Mouse (Mus musculus): ENCODE results near the gene Lurap1. TPM values are rescaled to one million over a fixed set of nuclear protein-coding genes. Genes with fewer than 3 reads are reported as not detected.

Lurap1 gene
- polyA plus RNA-seq, 1 experiment = 14.2 TPM

DNA sequence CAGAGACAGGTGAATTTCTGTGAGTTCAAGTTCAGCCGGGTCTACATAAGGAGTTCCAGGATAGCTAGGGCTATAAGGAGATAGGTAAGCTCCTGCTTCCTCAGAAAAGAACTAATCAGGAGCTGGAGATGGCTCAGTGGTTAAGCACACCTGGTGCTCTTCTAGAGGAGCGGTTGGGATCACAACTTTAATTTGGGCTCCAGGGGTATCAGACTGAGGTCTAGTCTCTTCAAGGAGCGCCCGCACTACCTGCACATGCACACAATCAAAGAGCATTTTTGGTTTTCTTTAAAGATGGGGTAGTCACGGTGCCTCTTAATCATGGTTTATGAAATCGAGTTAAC, 1.4 kb downstream of the Lurap1 start:
- peaks cover 4% of the 10 kb centered on the region for H3K4me1 ChIP-seq (ENCODE audit: control insufficient read depth, insufficient read depth, low read length)
- H3K27ac ChIP-seq (ENCODE audit: insufficient read depth, low read length) = peak overlapping the region; percentile 85
- no peak for TF ChIP-seq CTCF (IDR thresholded peaks at IDR 0.05; ENCODE audit: extremely low read depth, insufficient read depth, low read length)
- no peak for TF ChIP-seq POLR2A (IDR thresholded peaks at IDR 0.05; ENCODE audit: extremely low read depth, insufficient read depth, low read length)
- H3K4me3 ChIP-seq (ENCODE audit: insufficient read depth, low read length) = peak overlapping the region; percentile 79

DNA sequence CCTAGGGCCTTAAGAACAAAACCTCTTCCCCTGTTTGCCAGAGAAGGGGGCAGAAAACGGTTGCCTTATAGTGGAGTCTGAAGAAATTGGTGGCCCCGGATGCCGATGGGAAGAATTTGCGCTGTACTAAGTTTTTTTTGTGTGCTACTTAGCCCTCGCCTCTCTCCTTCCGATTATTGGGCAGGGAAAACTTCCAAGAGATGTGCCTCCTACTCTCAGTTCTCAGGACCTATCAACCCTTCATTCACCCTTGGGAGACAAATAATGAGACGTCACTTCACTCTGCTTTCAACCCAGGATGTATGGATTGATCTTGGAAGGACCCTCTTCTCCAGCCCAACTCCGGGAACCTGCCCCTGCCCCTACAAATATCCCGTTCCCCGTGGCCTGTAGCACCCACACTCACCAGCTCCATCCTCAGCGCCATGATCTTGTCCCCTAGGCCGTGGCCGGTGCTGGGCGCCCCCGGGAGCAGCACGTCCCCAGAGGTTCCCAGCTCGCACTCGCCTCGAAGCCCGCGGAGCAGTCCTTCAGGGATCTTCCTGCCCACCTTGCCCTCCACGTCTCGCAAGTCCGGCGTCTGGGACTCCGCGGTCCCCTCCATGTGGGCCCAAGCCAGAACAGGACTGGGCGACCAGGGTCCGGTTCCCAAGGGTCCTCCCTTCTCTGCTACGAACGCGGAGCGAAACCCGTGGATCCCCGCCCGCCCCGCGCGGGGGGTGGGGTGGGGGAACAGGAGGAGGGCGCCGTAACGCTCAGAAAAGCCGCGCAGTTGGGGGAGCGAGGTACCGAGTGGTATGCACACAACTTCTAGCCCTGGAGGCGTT, 7.0 kb downstream of the Lurap1 start:
- Histone ChIP-seq H3K4me3 (ENCODE audit: insufficient read depth, low read length) (peak overlapping the region; percentile 88), H3K4me1 (ENCODE audit: control insufficient read depth, insufficient read depth, low read length) (peaks cover 1% of the 10 kb centered on the region; the same call in 1 of the 2 replicates), H3K27ac (ENCODE audit: insufficient read depth, low read length) (peak overlapping the region; percentile 56)
- no peak for TF ChIP-seq CTCF (IDR thresholded peaks at IDR 0.05; ENCODE audit: extremely low read depth, insufficient read depth, low read length)
- TF ChIP-seq POLR2A (IDR thresholded peaks at IDR 0.05; ENCODE audit: extremely low read depth, insufficient read depth, low read length) = 0 out of 2 replicates have a peak, but pooled peaks have one; percentile 42

DNA sequence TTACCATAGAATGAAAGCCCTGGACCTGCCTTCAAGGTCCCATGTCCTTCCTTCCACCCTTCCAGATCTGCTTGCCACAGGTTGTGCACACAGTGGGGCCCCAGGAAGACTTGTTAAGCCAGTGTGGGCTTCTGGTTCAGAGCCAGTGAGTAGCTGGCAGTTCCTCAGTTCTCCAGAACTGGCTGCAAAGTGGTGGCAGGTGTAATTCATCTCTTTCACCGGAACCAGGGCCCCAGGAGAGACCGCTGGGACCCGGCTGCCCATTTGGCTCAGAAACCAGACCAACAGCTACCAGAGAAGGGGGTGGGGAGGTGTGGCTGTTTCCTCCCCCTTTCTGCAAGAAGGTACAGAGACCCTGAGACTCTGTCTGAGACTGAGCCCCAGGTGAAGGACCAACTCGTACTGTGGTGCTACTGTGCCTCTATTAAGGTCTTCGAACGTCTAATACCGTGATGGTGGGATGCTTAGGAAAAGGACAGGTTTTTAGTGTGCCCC, 7.8 kb downstream of the Lurap1 start:
- Histone ChIP-seq H3K27ac (ENCODE audit: insufficient read depth, low read length) (no peak overlapping the region), H3K4me1 (ENCODE audit: control insufficient read depth, insufficient read depth, low read length) (peaks cover 1% of the 10 kb centered on the region; the same call in 1 of the 2 replicates), H3K4me3 (ENCODE audit: insufficient read depth, low read length) (peak overlapping the region; percentile 88)
- TF ChIP-seq CTCF (IDR thresholded peaks at IDR 0.05; ENCODE audit: extremely low read depth, insufficient read depth, low read length) = no peak
- no peak for TF ChIP-seq POLR2A (IDR thresholded peaks at IDR 0.05; ENCODE audit: extremely low read depth, insufficient read depth, low read length)

DNA sequence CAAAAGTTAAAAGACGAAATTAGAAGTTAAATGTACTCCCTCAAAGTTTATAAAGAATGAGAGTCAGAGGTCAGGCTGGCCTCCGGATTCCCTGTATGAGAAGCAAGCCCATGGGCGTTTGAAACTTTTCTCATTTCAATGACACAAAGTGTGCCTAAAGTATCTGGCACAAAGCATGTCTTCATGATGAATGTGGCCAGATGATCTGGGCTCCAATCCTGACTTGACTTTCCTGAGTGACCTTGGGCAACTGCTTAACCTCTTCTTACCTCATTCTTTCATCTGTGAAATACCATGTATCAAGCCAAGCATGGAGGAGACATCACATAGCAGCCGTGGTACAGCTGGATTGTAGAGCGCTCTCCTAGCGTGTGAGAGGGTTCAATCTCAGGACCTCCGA, 8.9 kb downstream of the Lurap1 start:
- TF ChIP-seq POLR2A (IDR thresholded peaks at IDR 0.05; ENCODE audit: extremely low read depth, insufficient read depth, low read length) (no peak), CTCF (IDR thresholded peaks at IDR 0.05; ENCODE audit: extremely low read depth, insufficient read depth, low read length) (no peak)
- Histone ChIP-seq H3K4me1 (ENCODE audit: control insufficient read depth, insufficient read depth, low read length) (peaks cover 1% of the 10 kb centered on the region; the same call in 1 of the 2 replicates), H3K4me3 (ENCODE audit: insufficient read depth, low read length) (no peak overlapping the region; the same call in 1 of the 2 replicates), H3K27ac (ENCODE audit: insufficient read depth, low read length) (peak overlapping the region; percentile 35; the same call in 1 of the 2 replicates)

DNA sequence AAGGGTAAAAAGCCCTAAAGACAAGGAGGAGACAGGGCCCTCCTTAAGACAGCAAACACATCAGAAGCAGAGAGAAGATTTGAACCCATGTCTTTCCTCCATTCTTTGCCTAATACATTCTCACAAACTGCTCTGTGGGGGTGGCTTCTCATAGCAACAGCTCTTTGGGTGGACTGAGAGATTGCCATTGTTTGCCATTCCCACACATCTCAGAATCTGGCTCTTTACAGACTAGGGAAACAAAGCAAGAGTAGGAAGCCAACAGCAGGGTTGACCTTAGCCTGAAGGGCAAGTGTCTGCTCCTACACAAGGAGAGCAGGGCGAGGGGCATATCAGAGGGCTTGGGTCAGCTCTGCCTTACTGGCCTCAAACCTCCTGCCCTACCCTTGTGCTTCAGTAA, 9.4 kb downstream of the Lurap1 start:
- TF ChIP-seq CTCF (IDR thresholded peaks at IDR 0.05; ENCODE audit: extremely low read depth, insufficient read depth, low read length) (no peak), POLR2A (IDR thresholded peaks at IDR 0.05; ENCODE audit: extremely low read depth, insufficient read depth, low read length) (no peak)
- Histone ChIP-seq H3K27ac (ENCODE audit: insufficient read depth, low read length) (peak overlapping the region; percentile 35; the same call in 1 of the 2 replicates), H3K4me1 (ENCODE audit: control insufficient read depth, insufficient read depth, low read length) (peaks cover 1% of the 10 kb centered on the region; the same call in 1 of the 2 replicates), H3K4me3 (ENCODE audit: insufficient read depth, low read length) (no peak overlapping the region)

DNA sequence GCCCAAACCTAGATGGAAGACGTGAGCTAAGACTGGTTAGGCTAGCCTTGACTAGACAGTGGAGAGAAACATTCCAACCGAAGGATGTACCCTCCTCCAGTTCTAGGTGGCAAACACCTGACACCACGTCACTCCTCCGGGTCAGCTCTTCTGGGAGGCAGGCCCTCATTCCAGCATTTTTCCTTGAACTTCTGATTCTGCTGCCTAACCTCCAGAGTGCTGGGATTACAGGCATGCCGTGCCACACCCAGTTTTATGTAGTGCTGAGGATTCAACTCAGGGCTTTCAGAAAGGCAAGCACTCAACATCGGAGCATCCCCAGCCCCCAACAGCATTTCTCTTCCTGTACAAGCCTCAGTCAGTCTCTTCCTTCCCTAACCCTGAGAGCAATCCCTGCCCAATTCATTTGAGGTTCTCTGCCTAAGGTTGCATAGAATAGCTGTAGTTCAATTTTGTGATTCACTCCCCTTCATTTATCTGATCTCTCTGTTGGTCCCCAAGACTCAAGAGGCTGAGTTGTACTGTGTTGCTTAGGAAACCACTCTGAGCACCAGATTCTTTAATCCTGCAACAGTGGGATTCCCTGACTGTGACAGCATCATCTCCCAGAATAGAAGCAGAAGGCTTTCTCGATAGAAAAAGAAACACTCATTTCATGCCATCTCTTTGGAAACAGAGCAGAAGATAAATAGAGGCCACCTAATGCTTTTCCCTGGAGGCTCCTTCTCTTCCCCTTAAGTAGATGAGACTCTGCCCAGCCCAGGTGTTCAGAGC, 10.2 kb downstream of the Lurap1 start:
- Histone ChIP-seq H3K4me1 (ENCODE audit: control insufficient read depth, insufficient read depth, low read length) (peaks cover 1% of the 10 kb centered on the region; the same call in 1 of the 2 replicates), H3K27ac (ENCODE audit: insufficient read depth, low read length) (no peak overlapping the region), H3K4me3 (ENCODE audit: insufficient read depth, low read length) (no peak overlapping the region)
- no peak for TF ChIP-seq CTCF (IDR thresholded peaks at IDR 0.05; ENCODE audit: extremely low read depth, insufficient read depth, low read length)
- no peak for TF ChIP-seq POLR2A (IDR thresholded peaks at IDR 0.05; ENCODE audit: extremely low read depth, insufficient read depth, low read length)

DNA sequence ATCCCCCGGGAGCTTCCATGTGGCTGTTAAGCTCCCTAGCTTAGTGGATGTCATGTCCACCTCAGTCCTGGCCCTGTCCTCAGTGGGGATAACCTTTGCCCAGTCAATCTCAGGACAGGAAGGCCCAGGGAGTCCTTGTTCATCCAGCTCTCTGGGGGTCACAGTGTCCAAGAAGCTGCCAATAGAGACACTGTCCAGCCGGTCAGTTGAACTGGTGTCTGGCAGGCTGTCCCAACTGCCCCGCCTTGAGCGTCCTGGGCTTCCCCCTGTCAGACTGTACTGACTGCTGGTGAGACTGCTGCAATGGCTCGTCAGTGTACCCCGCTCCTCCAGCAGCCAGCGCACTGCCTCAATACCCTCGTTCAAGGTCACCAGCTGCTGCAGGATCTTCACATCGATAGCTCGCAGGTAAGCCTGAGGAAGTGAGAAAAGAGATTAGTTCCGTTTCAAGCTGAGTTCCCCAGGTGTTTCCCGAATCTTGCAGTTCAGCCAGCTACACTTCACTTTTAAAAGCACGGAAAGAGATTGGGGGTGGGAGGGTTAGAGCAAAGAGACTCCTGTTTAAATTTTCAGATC, 13.6 kb downstream of the Lurap1 start:
- no peak overlapping the region for H3K27ac ChIP-seq (ENCODE audit: insufficient read depth, low read length)

DNA sequence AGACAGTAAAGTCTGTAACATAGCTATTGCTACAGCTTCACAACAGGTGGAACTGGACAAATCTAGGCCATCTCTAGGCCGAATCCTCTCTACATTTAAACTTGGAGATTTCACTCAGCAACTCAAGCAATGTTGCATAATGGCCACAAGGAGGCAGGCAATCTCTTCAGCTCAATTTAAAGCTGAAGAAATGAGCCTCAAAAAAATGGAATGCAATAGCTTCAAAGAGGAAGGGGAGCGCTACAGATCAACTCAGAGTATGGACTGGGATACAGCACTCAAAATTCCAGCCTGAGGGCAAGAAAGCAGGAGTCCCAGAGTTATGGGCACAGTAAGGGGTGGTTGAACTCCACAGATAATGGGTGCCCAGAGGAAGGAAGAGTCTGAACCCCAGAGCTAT, 16.1 kb downstream of the Lurap1 start:
- H3K4me3 ChIP-seq (ENCODE audit: insufficient read depth, low read length) = no peak overlapping the region
- no peak overlapping the region for H3K27ac ChIP-seq (ENCODE audit: insufficient read depth, low read length)
- no peaks in the 10 kb centered on the region for H3K4me1 ChIP-seq (ENCODE audit: control insufficient read depth, insufficient read depth, low read length)
- no peak for TF ChIP-seq POLR2A (IDR thresholded peaks at IDR 0.05; ENCODE audit: extremely low read depth, insufficient read depth, low read length)
- peak; percentile 60; the same call in 1 of the 2 replicates for TF ChIP-seq CTCF (IDR thresholded peaks at IDR 0.05; ENCODE audit: extremely low read depth, insufficient read depth, low read length)

More for the DNA sequence above, 13.6 kb downstream of the Lurap1 start:
- peaks cover 1% of the 10 kb centered on the region; the same call in 1 of the 2 replicates for H3K4me1 ChIP-seq (ENCODE audit: control insufficient read depth, insufficient read depth, low read length)
- no peak for TF ChIP-seq POLR2A (IDR thresholded peaks at IDR 0.05; ENCODE audit: extremely low read depth, insufficient read depth, low read length)
- TF ChIP-seq CTCF (IDR thresholded peaks at IDR 0.05; ENCODE audit: extremely low read depth, insufficient read depth, low read length) = no peak
- H3K4me3 ChIP-seq (ENCODE audit: insufficient read depth, low read length) = no peak overlapping the region

DNA sequence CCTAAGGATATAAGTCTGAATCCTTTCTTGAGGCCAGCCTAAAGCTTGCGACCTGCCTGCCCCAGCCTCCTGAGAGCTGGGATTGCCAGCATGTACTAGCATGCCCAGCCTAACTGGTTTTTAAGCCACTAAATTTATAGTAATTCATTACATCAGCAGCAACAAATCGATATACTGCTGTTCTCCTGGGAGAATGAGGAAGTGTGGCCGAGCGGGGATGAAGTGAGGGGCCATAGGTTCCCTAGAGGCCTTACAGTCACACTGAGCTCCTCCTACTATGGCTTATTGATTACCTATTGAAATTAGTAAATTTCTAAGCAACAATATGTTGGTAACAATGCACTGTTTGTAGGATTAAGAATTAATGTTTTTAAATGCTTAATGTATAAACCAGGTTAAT, 18.0 kb downstream of the Lurap1 start:
- Histone ChIP-seq H3K27ac (ENCODE audit: insufficient read depth, low read length) (no peak overlapping the region), H3K4me3 (ENCODE audit: insufficient read depth, low read length) (no peak overlapping the region), H3K4me1 (ENCODE audit: control insufficient read depth, insufficient read depth, low read length) (no peaks in the 10 kb centered on the region)
- no peak for TF ChIP-seq POLR2A (IDR thresholded peaks at IDR 0.05; ENCODE audit: extremely low read depth, insufficient read depth, low read length)
- TF ChIP-seq CTCF (IDR thresholded peaks at IDR 0.05; ENCODE audit: extremely low read depth, insufficient read depth, low read length) = no peak

Data from cortical plate, adult 2 months (tissue).